Mouse (Mus musculus): ENCODE data around the gene Rpl24.

Rpl24 gene

GRCm38 (mm10) chr16:55970416-55970815 is 4.3 kb downstream of the Rpl24 start:
- DNase-seq (ENCODE audit: low read depth, low spot score) = no peak

GRCm38 (mm10) chr16:55971735-55972615 is 5.9 kb downstream of the Rpl24 start:
- DNase-seq (ENCODE audit: low read depth, low spot score) = no peak

GRCm38 (mm10) chr16:55972626-55973201 is 6.6 kb downstream of the Rpl24 start:
- no peak for DNase-seq (ENCODE audit: low read depth, low spot score)

- DNase-seq (ENCODE audit: low read depth, low spot score) = peak; percentile 99
Observed at GRCm38 (mm10) chr16:55973431-55974255, 7.6 kb downstream of the Rpl24 start, which contains the start of gene Zbtb11. Gene Zbtb11 (plus strand): TSS chr16:55973883.

- peak; percentile 65 for DNase-seq (ENCODE audit: low read depth, low spot score)
Observed at GRCm38 (mm10) chr16:55974256-55974902, 8.3 kb downstream of the Rpl24 start.

GRCm38 (mm10) chr16:55974903-55975285 is 8.8 kb downstream of the Rpl24 start:
- no peak for DNase-seq (ENCODE audit: low read depth, low spot score)

GRCm38 (mm10) chr16:55986001-55986400 is 19.9 kb downstream of the Rpl24 start:
- DNase-seq (ENCODE audit: low read depth, low spot score) = no peak

GRCm38 (mm10) chr16:55990311-55990710 is 24.2 kb downstream of the Rpl24 start:
- no peak for DNase-seq (ENCODE audit: low read depth, low spot score)

GRCm38 (mm10) chr16:55994235-55994634 is 28.2 kb downstream of the Rpl24 start:
- DNase-seq (ENCODE audit: low read depth, low spot score) = no peak

- DNase-seq (ENCODE audit: low read depth, low spot score) = no peak
Observed at GRCm38 (mm10) chr16:56006798-56007197, 40.7 kb downstream of the Rpl24 start.

GRCm38 (mm10) chr16:56008862-56009261 is 42.8 kb downstream of the Rpl24 start:
- DNase-seq (ENCODE audit: low read depth, low spot score) = no peak

GRCm38 (mm10) chr16:56012789-56013743 is 47.0 kb downstream of the Rpl24 start:
- DNase-seq (ENCODE audit: low read depth, low spot score) = no peak

- DNase-seq (ENCODE audit: low read depth, low spot score) = no peak
Observed at GRCm38 (mm10) chr16:56014076-56014475, 48.0 kb downstream of the Rpl24 start.

GRCm38 (mm10) chr16:56019660-56020059 is 53.6 kb downstream of the Rpl24 start:
- no peak for DNase-seq (ENCODE audit: low read depth, low spot score)
